Mouse (Mus musculus) naive thymus-derived CD4-positive, alpha-beta T cell, adult 5 months (primary cell): ENCODE measurements around the gene Dbt. TPM values are rescaled to one million over a fixed set of nuclear protein-coding genes. Genes with fewer than 3 reads are reported as not detected.

Experiments used
- polyA plus RNA-seq: library from polyadenylated mRNA; unstranded; fragments of 100-300 nt; shearing (Covaris generic); gene quantifications from one replicate; pipeline ENCODE4 v1.2.1, GENCODE M21; 2017

Gene Dbt
- 12.2 TPM for polyA plus RNA-seq

GRCm38 (mm10) chr3:116512904-116513716 lies at the start of gene Dbt:
Dbt (plus strand) TSS chr3:116513070.

GRCm38 (mm10) chr3:116507772-116508351 lies 5.0 kb upstream of the Dbt start, which contains the start of gene Rtca:
Rtca (minus strand) TSS chr3:116508208.

GRCm38 (mm10) chr3:116562408-116563094 lies 49.7 kb downstream of the Dbt start, which contains the start of gene Lrrc39:
Lrrc39 (plus strand) TSS chr3:116562973.

DNA sequence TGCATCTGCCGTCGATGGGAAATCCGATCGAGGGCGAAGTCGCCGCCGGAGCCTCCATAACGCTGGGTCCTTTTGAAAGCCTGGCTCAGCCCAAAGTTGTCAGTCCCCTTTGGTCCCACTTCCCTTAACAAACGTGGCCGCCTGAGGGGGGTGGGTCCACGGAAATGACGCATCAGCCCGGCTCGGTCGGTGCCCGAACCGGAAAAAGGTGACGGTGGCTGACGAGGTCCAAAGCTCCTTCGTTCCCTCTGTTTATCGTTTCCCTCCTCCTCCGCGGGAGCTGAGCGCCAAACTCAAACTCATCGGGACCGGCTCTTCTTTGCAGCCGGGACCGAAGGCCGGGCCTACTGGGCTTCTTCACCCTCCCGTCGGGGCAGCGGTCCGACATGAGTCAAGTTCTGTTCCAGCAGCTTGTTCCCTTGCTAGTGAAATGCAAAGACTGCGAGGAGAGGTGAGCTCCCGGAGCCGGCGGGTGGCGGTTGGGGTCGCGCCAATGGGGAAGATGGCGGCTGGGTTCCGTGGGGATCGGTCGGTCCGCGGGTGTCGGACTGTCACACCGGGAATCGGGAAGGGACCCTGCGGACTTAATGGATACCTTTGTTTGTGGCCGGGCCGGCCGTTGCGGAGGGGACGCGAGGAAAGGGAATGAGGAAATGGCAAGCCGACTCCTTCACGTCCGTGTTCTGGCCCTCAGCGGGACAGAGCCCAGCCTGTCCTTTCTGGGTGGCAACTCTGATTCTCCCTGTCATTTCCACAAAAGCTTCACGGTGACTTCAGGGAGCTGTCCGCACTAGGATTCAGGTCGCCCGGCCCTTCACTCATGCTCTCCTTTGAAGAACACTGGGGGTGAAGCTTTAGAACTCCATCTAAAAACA lies 82.1 kb downstream of the Dbt start, which contains the start of gene Sass6:
Gene Sass6, plus strand, starts transcription at position 255 of the 875 bp plus-strand sequence.

Other genes starting within 250 kb of the Dbt start
- gene Cdc14a, start 89.0 kb upstream of the Dbt start, polyA plus RNA-seq: 15.8 TPM
- 28.1 TPM for gene Rtca, start 4.9 kb upstream of the Dbt start, polyA plus RNA-seq
- 0.41 TPM for gene Lrrc39, start 49.9 kb downstream of the Dbt start, polyA plus RNA-seq
- 4.4 TPM for gene Sass6, start 81.9 kb downstream of the Dbt start, polyA plus RNA-seq
- gene Trmt13, start 101.5 kb downstream of the Dbt start, polyA plus RNA-seq: 42.9 TPM
- gene Mfsd14a, start 149.6 kb downstream of the Dbt start, polyA plus RNA-seq: 136 TPM
- gene Gm43191, start 168.2 kb downstream of the Dbt start, polyA plus RNA-seq: not detected
- 21.3 TPM for gene Slc35a3, start 199.8 kb downstream of the Dbt start, polyA plus RNA-seq